Mouse (Mus musculus): Measurements from ENCODE around the gene Mical2. TPM values are rescaled to one million over a fixed set of nuclear protein-coding genes. Genes with fewer than 3 reads are reported as not detected.

Gene Mical2
- total and polyA plus RNA-seq, 3 experiments, result not detected

DNA sequence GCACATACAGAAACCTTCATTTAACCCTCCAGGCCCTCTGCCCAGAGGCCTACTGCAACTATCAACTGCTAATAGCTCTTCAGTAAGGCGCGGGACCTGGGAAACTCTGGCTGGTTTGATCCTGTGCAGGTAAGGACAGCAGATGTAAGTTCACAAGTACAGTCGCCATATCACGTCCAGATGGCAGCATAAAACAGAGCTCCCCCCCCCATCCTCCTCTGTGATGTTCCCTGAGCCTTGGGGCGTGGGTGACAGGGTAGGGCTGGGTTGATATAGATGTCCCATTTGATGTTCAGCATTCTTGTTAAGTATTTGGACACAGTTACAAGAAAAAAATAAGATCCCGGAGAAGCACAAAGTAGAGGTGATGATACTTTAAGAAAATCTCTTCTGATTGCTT lies 20.1 kb upstream of the Mical2 start:
- Histone ChIP-seq H3K9me3 (replicated peaks; ENCODE audit: low read length) (peaks cover 7% of the 10 kb centered on the region), H3K27ac (ENCODE audit: insufficient read depth, low read depth) (no peak overlapping the region), H3K4me2 (ENCODE audit: insufficient read depth, low read depth, poor library complexity, severe bottlenecking) (no peak overlapping the region), H3K9ac (ENCODE audit: insufficient read depth, low read depth) (no peak overlapping the region), H3K79me2 (replicated peaks; ENCODE audit: control insufficient read depth, extremely low read depth, insufficient read depth, poor library complexity, severe bottlenecking) (no peaks in the 10 kb centered on the region), H3K36me3 (replicated peaks in 1 of 2; ENCODE audit: control insufficient read depth in 1 of 2, insufficient read depth in 1 of 2, low read length in 1 of 2) (no peaks in the 10 kb centered on the region), H3K4me3 (replicated peaks in 1 of 3; ENCODE audit: low read depth in 2 of 3, low read length in 2 of 3, poor library complexity in 1 of 3) (no peak overlapping the region), H3K4me1 (ENCODE audit: control insufficient read depth in 1 of 2, insufficient read depth in 2 of 2) (peaks cover 5 to 19% of the 10 kb centered on the region in 2 experiments; a peak in 3 of 4 replicates), H3K27me3 (replicated peaks) (peaks cover 7% of the 10 kb centered on the region)
- DNase-seq (ENCODE audit: extremely low read depth), result no peak
- in situ Hi-C loops (cut with MboI; ENCODE audit: low pct_ligation_motif_present, low pct_unique_long_range_greater_than_20kb, low sequenced_read_pairs), result no loop called here
- no peak for TF ChIP-seq TCF12 (IDR thresholded peaks at IDR 0.05; ENCODE audit: low read depth, low read length)
- TF ChIP-seq JUND (conservative IDR thresholded peaks at IDR 0.05; ENCODE audit: low read depth, low read length), result no peak
- no peak for TF ChIP-seq POLR2A (IDR thresholded peaks at IDR 0.05; ENCODE audit: low read depth, low read length)
- TF ChIP-seq E2F4 (IDR thresholded peaks at IDR 0.05; ENCODE audit: insufficient replicate concordance, low read depth, low read length), result no peak
- TF ChIP-seq MAX (IDR thresholded peaks at IDR 0.05; ENCODE audit: low read length), result no peak
- TF ChIP-seq TBP (conservative IDR thresholded peaks at IDR 0.05; ENCODE audit: low read depth, low read length), result no peak
- TF ChIP-seq CHD2 (IDR thresholded peaks at IDR 0.05; ENCODE audit: low read length), result no peak
- TF ChIP-seq NELFE (IDR thresholded peaks at IDR 0.05; ENCODE audit: low read depth, low read length), result no peak
- TF ChIP-seq MXI1 (IDR thresholded peaks at IDR 0.05; ENCODE audit: low read depth, low read length), result no peak
- no peak for TF ChIP-seq POLR2AphosphoS2 (IDR thresholded peaks at IDR 0.05; ENCODE audit: low read depth, low read length)
- no peak for TF ChIP-seq KAT2A (IDR thresholded peaks at IDR 0.05; ENCODE audit: insufficient replicate concordance, low read length)
- TF ChIP-seq CHD1 (IDR thresholded peaks at IDR 0.05; ENCODE audit: low read depth, low read length), result no peak
- no peak for TF ChIP-seq RAD21 (IDR thresholded peaks at IDR 0.05; ENCODE audit: low read depth, low read length)
- TF ChIP-seq SIN3A (IDR thresholded peaks at IDR 0.05; ENCODE audit: low read length), result no peak
- no peak for TF ChIP-seq UBTF (IDR thresholded peaks at IDR 0.05; ENCODE audit: low read depth, low read length)
- dilution Hi-C loops (cut with MboI; ENCODE audit: extremely low pct_ligation_motif_present, extremely low pct_unique_long_range_greater_than_20kb, low sequenced_read_pairs), result no loop called here

DNA sequence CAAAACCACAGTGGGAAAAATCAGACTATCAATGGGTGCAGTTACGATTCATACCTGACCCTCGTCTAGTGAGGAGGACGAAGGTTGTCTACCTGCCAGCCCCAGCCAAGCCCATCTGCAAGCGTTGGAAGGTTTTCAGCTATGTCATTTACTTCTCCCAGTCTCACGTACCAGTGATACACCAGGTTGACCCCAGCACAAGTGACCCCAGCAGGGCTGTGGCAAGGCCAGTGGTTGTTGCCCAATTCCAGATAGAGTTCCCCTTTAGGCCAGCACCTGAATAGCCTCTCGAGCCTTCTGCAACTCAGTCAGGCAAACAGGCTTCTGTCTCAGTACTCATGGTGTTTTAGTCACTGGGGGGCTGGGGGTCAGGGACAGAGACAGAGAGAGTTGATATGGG lies 17.9 kb upstream of the Mical2 start:
- dilution Hi-C loops (cut with MboI; ENCODE audit: extremely low pct_ligation_motif_present, extremely low pct_unique_long_range_greater_than_20kb, low sequenced_read_pairs), result no loop called here

More for the DNA sequence above, 17.9 kb upstream of the Mical2 start:
- H3K79me2 ChIP-seq (replicated peaks; ENCODE audit: control insufficient read depth, extremely low read depth, insufficient read depth, poor library complexity, severe bottlenecking), result no peaks in the 10 kb centered on the region
- no peaks in the 10 kb centered on the region for H3K36me3 ChIP-seq (replicated peaks in 1 of 2; ENCODE audit: control insufficient read depth in 1 of 2, insufficient read depth in 1 of 2, low read length in 1 of 2)
- H3K4me3 ChIP-seq (replicated peaks in 1 of 3; ENCODE audit: low read depth in 2 of 3, low read length in 2 of 3, poor library complexity in 1 of 3), result no peak overlapping the region
- H3K27me3 ChIP-seq (replicated peaks), result peaks cover 5% of the 10 kb centered on the region
- H3K27ac ChIP-seq (ENCODE audit: insufficient read depth, low read depth), result no peak overlapping the region
- peaks cover 5 to 19% of the 10 kb centered on the region in 2 experiments; a peak in 3 of 4 replicates for H3K4me1 ChIP-seq (ENCODE audit: control insufficient read depth in 1 of 2, insufficient read depth in 2 of 2)
- in situ Hi-C loops (cut with MboI; ENCODE audit: low pct_ligation_motif_present, low pct_unique_long_range_greater_than_20kb, low sequenced_read_pairs), result no loop called here
- H3K4me2 ChIP-seq (ENCODE audit: insufficient read depth, low read depth, poor library complexity, severe bottlenecking), result no peak overlapping the region
- no peak for DNase-seq (ENCODE audit: extremely low read depth)
- peaks cover 7% of the 10 kb centered on the region for H3K9me3 ChIP-seq (replicated peaks; ENCODE audit: low read length)
- TF ChIP-seq ZC3H11A (IDR thresholded peaks at IDR 0.05; ENCODE audit: low read depth, low read length) (no peak), GABPA (IDR thresholded peaks at IDR 0.05; ENCODE audit: insufficient replicate concordance, low read depth, low read length) (no peak), MYC (IDR thresholded peaks at IDR 0.05; ENCODE audit: low read depth, low read length) (no peak), NRF1 (IDR thresholded peaks at IDR 0.05; ENCODE audit: low read depth, low read length) (no peak), TBP (conservative IDR thresholded peaks at IDR 0.05; ENCODE audit: low read depth, low read length) (no peak), JUND (conservative IDR thresholded peaks at IDR 0.05; ENCODE audit: low read depth, low read length) (no peak), PAX5 (IDR thresholded peaks at IDR 0.05; ENCODE audit: low read length) (no peak), SIN3A (IDR thresholded peaks at IDR 0.05; ENCODE audit: low read length) (no peak), MAX (IDR thresholded peaks at IDR 0.05; ENCODE audit: low read length) (no peak), RCOR1 (conservative IDR thresholded peaks at IDR 0.05; ENCODE audit: low read depth, low read length) (no peak), ETS1 (conservative IDR thresholded peaks at IDR 0.05; ENCODE audit: low read depth, low read length) (no peak), ZNF384 (IDR thresholded peaks at IDR 0.05; ENCODE audit: low read depth, low read length) (no peak), MXI1 (IDR thresholded peaks at IDR 0.05; ENCODE audit: low read depth, low read length) (no peak), CHD2 (IDR thresholded peaks at IDR 0.05; ENCODE audit: low read length) (no peak), IRF4 (IDR thresholded peaks at IDR 0.05; ENCODE audit: low read depth, low read length) (no peak), MAFK (IDR thresholded peaks at IDR 0.05; ENCODE audit: insufficient replicate concordance, low read length) (no peak), MEF2A (IDR thresholded peaks at IDR 0.05; ENCODE audit: borderline replicate concordance, low read depth, low read length) (no peak)
- no peak overlapping the region for H3K9ac ChIP-seq (ENCODE audit: insufficient read depth, low read depth)

All from CH12.LX (cell line).